8 mouse cellular contexts compared by ENCODE assay signal in the genomic region with DNA sequence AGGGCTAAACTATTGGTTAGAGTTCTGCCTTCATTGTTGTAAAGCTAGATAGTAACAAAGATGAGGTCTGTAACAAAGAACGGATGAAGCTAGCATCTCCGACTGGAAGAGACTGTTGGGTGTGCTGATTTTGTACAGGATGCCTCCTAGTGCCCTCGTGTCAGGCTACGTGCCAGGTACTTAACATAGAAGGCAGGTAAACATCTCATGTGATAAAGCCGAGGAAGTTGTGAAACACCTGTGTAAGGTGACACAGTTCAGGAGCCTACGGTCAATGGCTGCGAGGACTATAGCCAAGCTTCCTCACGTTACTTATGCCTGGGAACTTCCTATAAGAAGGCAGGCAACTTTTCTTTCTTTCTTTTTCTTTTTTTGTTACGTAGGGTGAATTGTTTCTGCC. TPM values are rescaled to one million over a fixed set of nuclear protein-coding genes. Genes with fewer than 3 reads are reported as not detected.
A peak's percentile ranks its signal among the peaks of the same experiment; 100 is the strongest.
DNase-seq lines count a peak whose midpoint lies in the region; ATAC-seq lines count a peak whose summit lies in the region.

Gene Nck2, plus strand, starts transcription at position 49 of the 400 bp plus-strand sequence.

- 14% methylated on average over 9 of the region's 9 CpGs for WGBS in embryonic facial prominence, embryonic 12.5 days
- WGBS in heart, embryonic 15.5 days = 18% methylated on average over 9 of the region's 9 CpGs
- WGBS in midbrain, embryonic 10.5 days = 19% methylated on average over 9 of the region's 9 CpGs

- peak within 1 kb of the TSS; percentile 89 for H3K4me2 ChIP-seq in embryonic facial prominence, embryonic 12.5 days (replicated peaks)
- peak within 1 kb of the TSS; percentile 89 for H3K4me2 ChIP-seq in heart, embryonic 15.5 days

- peaks cover 20% of the 10 kb centered on the region for H3K4me1 ChIP-seq in embryonic facial prominence, embryonic 12.5 days
- peaks cover 32% of the 10 kb centered on the region for H3K4me1 ChIP-seq in heart, embryonic 15.5 days (replicated peaks)
- peaks cover 29% of the 10 kb centered on the region for H3K4me1 ChIP-seq in midbrain, embryonic 10.5 days

- intact Hi-C loops in left cerebral cortex, postnatal 10 days (cut with DNase I) = loop anchor here (10.0 kb wide), 1 partner anchor 290 kb away; the partner anchor contains the start of gene 1500015O10Rik

- H3K36me3 ChIP-seq in embryonic facial prominence, embryonic 12.5 days = no peaks in the 10 kb centered on the region
- no peaks in the 10 kb centered on the region for H3K36me3 ChIP-seq in heart, embryonic 15.5 days
- H3K36me3 ChIP-seq in midbrain, embryonic 10.5 days = no peaks in the 10 kb centered on the region

- no peak for ATAC-seq in embryonic facial prominence, embryonic 12.5 days (ENCODE audit: insufficient number of reproducible peaks, insufficient read depth, low FRiP score, low TSS enrichment)
- no peak for ATAC-seq in heart, embryonic 15.5 days (replicated peaks; ENCODE audit: insufficient number of reproducible peaks, insufficient read depth, low FRiP score, low read depth)

- no peak for DNase-seq in left cerebral cortex, adult 18-20 months (ENCODE audit: low spot score in 2 of 2)
- no peak for DNase-seq in left cerebral cortex, adult 11 months (ENCODE audit: low spot score)
- no peak for DNase-seq in left cerebral cortex, postnatal 10 days (ENCODE audit: extremely low spot score in 1 of 2, low spot score in 2 of 2)
- no peak for DNase-seq in midbrain, embryonic 10.5 days (ENCODE audit: low spot score)
- no peak for DNase-seq in frontal cortex, postnatal 14 days (ENCODE audit: low spot score in 2 of 2)
- no peak for DNase-seq in embryo, embryonic 10 days (ENCODE audit: low spot score)

- H3K9me3 ChIP-seq in embryonic facial prominence, embryonic 12.5 days = no peaks in the 10 kb centered on the region
- no peaks in the 10 kb centered on the region for H3K9me3 ChIP-seq in heart, embryonic 15.5 days (replicated peaks)
- H3K9me3 ChIP-seq in midbrain, embryonic 10.5 days (replicated peaks) = no peaks in the 10 kb centered on the region

- peak within 1 kb of the TSS; percentile 97 for H3K4me3 ChIP-seq in embryonic facial prominence, embryonic 12.5 days
- H3K4me3 ChIP-seq in heart, embryonic 15.5 days = peak within 1 kb of the TSS; percentile 97
- peak within 1 kb of the TSS; percentile 97 for H3K4me3 ChIP-seq in midbrain, embryonic 10.5 days

- no peaks in the 10 kb centered on the region for H3K27me3 ChIP-seq in embryonic facial prominence, embryonic 12.5 days
- H3K27me3 ChIP-seq in heart, embryonic 15.5 days = no peaks in the 10 kb centered on the region
- peaks cover 5% of the 10 kb centered on the region for H3K27me3 ChIP-seq in midbrain, embryonic 10.5 days (ENCODE audit: low read depth, poor library complexity, severe bottlenecking)

- peak within 1 kb of the TSS; percentile 94 for H3K27ac ChIP-seq in embryonic facial prominence, embryonic 12.5 days
- peak within 1 kb of the TSS; percentile 93 for H3K27ac ChIP-seq in heart, embryonic 15.5 days
- peak within 1 kb of the TSS; percentile 94 for H3K27ac ChIP-seq in midbrain, embryonic 10.5 days (replicated peaks)

- H3K9ac ChIP-seq in embryonic facial prominence, embryonic 12.5 days = peak within 1 kb of the TSS; percentile 91
- H3K9ac ChIP-seq in heart, embryonic 15.5 days = peak within 1 kb of the TSS; percentile 98

RNA-seq across cellular contexts. Expression of gene Nck2, which starts in this region (rescaled TPM):
- 10 to 100 TPM; 40.2 to 40.7 TPM for total RNA-seq in left cerebral cortex, adult 18-20 months (2021)
- 57.5 and 62.5 TPM in 2 replicates for polyA plus RNA-seq in embryonic facial prominence, embryonic 12.5 days (2016; fragmentation: Nextera tagmentation; extraction: Ambion mirVana)
- polyA plus RNA-seq in heart, embryonic 15.5 days (2015; fragmentation: Nextera tagmentation; extraction: Ambion mirVana) = 23.5 and 30.6 TPM in 2 replicates
- 10 to 100 TPM; 32.6 to 37.5 TPM for total RNA-seq in left cerebral cortex, postnatal 10 days (2021)
- polyA plus RNA-seq in midbrain, embryonic 10.5 days (2016; fragmentation: Nextera tagmentation; extraction: Ambion mirVana) = 35.0 and 36.8 TPM in 2 replicates
